Mouse (Mus musculus) spleen, adult 2 months (tissue): ENCODE measurements around the gene Gm20388.

Source experiments
- CTCF ChIP-seq: fragments of 200-500 bp; IDR thresholded peaks from 2 replicates; pipeline ENCODE4 v1.5.1; 2011; ENCODE audit warnings: mild to moderate bottlenecking, inconsistent platforms; ENCODE audit not compliant: insufficient read depth, insufficient read length, insufficient replicate concordance; ENCODE audit errors: extremely low read depth
- POLR2A ChIP-seq: fragments of 200-500 bp; IDR thresholded peaks from 2 replicates; pipeline ENCODE4 v1.6.1; 2011; ENCODE audit warnings: low read depth, low read length, inconsistent platforms

DNA sequence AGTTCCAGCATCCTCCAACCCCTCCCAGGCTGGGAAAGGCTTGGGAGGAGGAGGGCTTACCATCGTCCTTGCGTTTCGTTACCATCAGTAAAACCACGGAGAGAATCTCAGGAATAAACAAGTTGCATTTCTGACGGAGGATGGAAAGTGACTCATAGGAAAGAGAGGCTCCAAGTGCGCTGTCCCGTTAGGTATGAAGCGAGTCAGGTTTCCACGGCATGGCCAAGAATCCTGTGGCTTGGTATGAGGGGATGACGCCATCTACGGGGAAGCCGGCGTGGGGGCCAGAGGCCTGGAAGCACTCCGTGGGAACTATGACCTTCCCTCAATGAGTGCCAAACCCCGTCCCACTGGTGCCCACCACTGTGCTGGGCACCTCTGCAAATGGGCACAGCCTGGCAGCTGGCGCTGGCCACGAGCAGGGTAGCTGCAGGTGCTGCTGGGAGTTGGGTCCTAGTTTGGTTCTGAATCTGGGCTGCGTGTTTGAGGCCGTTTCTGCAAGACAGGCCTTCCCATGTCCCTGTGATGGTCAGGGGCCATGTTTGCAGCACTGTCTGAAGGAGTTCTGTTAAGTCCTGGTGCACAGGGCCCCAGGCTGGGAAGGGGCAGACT, 2275.8 kb downstream of the Gm20388 start:
- TF ChIP-seq POLR2A (no peak), CTCF (no peak)
